ENCODE assay signal across 25 mouse cellular contexts in the genomic region with DNA sequence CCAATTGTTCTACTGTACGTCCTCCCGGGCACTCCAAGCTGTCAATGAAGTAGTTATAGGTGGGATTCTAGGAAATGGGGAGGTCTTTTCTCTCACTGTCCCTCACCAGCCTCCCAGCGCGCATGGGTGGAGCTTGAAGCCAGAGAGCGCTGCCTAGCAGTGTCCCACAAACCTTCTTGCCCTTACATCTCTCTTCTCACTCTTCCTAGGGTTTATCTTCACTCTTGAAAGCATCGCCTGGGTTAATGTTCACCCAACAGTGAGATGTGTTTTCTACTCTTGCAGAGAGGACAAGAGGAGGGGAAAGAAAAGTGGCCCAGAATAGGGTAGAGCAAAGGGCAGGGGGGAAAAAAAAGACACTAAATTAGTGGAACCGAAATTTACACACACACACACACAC. TPM values are rescaled to one million over a fixed set of nuclear protein-coding genes. Genes with fewer than 3 reads are reported as not detected.
DNase-seq lines count a peak whose midpoint lies in the region; ATAC-seq and TF ChIP-seq lines count a peak whose summit lies in the region.
"Had no signal": no experiment of that assay in that cellular context is flagged by ENCODE, and none has a peak within 500 bp of the region (broad histone marks: within the 10 kb centered on the region; RNA-seq: fewer than 3 reads in every experiment).

No protein-coding gene starts in this region.

- no peak for TF ChIP-seq EP300 in lung, postnatal 0 days (IDR thresholded peaks at IDR 0.05)

- H3K27ac ChIP-seq in forebrain, embryonic 11.5 days (ENCODE audit: low read depth, low read length), result no peak overlapping the region
- no peak overlapping the region for H3K27ac ChIP-seq in forebrain, embryonic 13.5 days
- no peak overlapping the region for H3K27ac ChIP-seq in midbrain, embryonic 11.5 days (ENCODE audit: low read depth, low read length)
- H3K27ac ChIP-seq in midbrain, embryonic 15.5 days, result no peak overlapping the region
- H3K27ac ChIP-seq in lung, postnatal 0 days (ENCODE audit: low read length), result no peak overlapping the region
- H3K27ac ChIP-seq: embryonic facial prominence, embryonic 13.5 days; gastrocnemius, adult 2 months; heart, embryonic 13.5 days; hindbrain, embryonic 12.5 days; hindbrain, postnatal 0 days had no signal

- H3K4me2 ChIP-seq in forebrain, embryonic 11.5 days (ENCODE audit: low read depth, low read length, severe bottlenecking), result no peak overlapping the region
- no peak overlapping the region for H3K4me2 ChIP-seq in forebrain, embryonic 13.5 days
- H3K4me2 ChIP-seq in midbrain, embryonic 11.5 days, result no peak overlapping the region
- no peak overlapping the region for H3K4me2 ChIP-seq in midbrain, embryonic 15.5 days
- H3K4me2 ChIP-seq in lung, postnatal 0 days (replicated peaks; ENCODE audit: low read depth, low read length), result no peak overlapping the region
- H3K4me2 ChIP-seq: embryonic facial prominence, embryonic 13.5 days; heart, embryonic 13.5 days; hindbrain, embryonic 12.5 days had no signal

- no peaks in the 10 kb centered on the region for H3K36me3 ChIP-seq in forebrain, embryonic 11.5 days (ENCODE audit: control insufficient read depth, insufficient read depth, low read length)
- H3K36me3 ChIP-seq in forebrain, embryonic 13.5 days (ENCODE audit: poor library complexity, severe bottlenecking), result no peaks in the 10 kb centered on the region
- H3K36me3 ChIP-seq in midbrain, embryonic 11.5 days (ENCODE audit: control insufficient read depth, insufficient read depth, low read length), result no peaks in the 10 kb centered on the region
- no peaks in the 10 kb centered on the region for H3K36me3 ChIP-seq in midbrain, embryonic 15.5 days (replicated peaks)
- H3K36me3 ChIP-seq in lung, postnatal 0 days (ENCODE audit: insufficient read depth, low read length), result no peaks in the 10 kb centered on the region
- H3K36me3 ChIP-seq: embryonic facial prominence, embryonic 13.5 days; G1E; heart, embryonic 13.5 days; hindbrain, embryonic 12.5 days had no signal

- H3K9me3 ChIP-seq in forebrain, embryonic 11.5 days (ENCODE audit: control insufficient read depth, low read length), result no peaks in the 10 kb centered on the region
- no peaks in the 10 kb centered on the region for H3K9me3 ChIP-seq in forebrain, embryonic 13.5 days (replicated peaks)
- H3K9me3 ChIP-seq in midbrain, embryonic 11.5 days (ENCODE audit: control insufficient read depth, low read length), result no peaks in the 10 kb centered on the region
- H3K9me3 ChIP-seq in midbrain, embryonic 15.5 days, result no peaks in the 10 kb centered on the region
- H3K9me3 ChIP-seq in lung, postnatal 0 days (ENCODE audit: low read length), result no peaks in the 10 kb centered on the region
- H3K9me3 ChIP-seq: embryonic facial prominence, embryonic 13.5 days; G1E; heart, embryonic 13.5 days; hindbrain, embryonic 12.5 days had no signal

- no peak for TF ChIP-seq CTCF in lung, postnatal 0 days (IDR thresholded peaks at IDR 0.05)

- no peak for ATAC-seq in forebrain, embryonic 11.5 days (replicated peaks; ENCODE audit: low FRiP score)
- no peak for ATAC-seq in forebrain, embryonic 13.5 days
- ATAC-seq in midbrain, embryonic 11.5 days (ENCODE audit: low FRiP score), result no peak
- no peak for ATAC-seq in midbrain, embryonic 15.5 days (replicated peaks)
- ATAC-seq in lung, postnatal 0 days, result no peak
- ATAC-seq: CD4-positive, CD25-positive, alpha-beta regulatory T cell, adult 4 months; forebrain, embryonic 14.5 days; hindbrain, postnatal 0 days had no signal

- H3K4me3 ChIP-seq in forebrain, embryonic 11.5 days (ENCODE audit: low read depth, low read length), result no peak overlapping the region
- H3K4me3 ChIP-seq in forebrain, embryonic 13.5 days, result no peak overlapping the region
- H3K4me3 ChIP-seq in midbrain, embryonic 11.5 days (ENCODE audit: low read depth, low read length), result no peak overlapping the region
- H3K4me3 ChIP-seq in midbrain, embryonic 15.5 days, result no peak overlapping the region
- H3K4me3 ChIP-seq in lung, postnatal 0 days (ENCODE audit: low read depth, low read length), result no peak overlapping the region
- H3K4me3 ChIP-seq: embryonic facial prominence, embryonic 13.5 days; gastrocnemius, adult 2 months; heart, embryonic 13.5 days; hindbrain, embryonic 12.5 days had no signal

- peak; percentile 48 for DNase-seq in forebrain, embryonic 11.5 days (ENCODE audit: low spot score)
- DNase-seq in midbrain, embryonic 11.5 days (ENCODE audit: low spot score, missing footprints), result peak; percentile 81
- peak; percentile 32 for DNase-seq in large intestine, adult 2 months (ENCODE audit: low read depth, low spot score)
- no peak for DNase-seq in lung, postnatal 0 days (ENCODE audit: low spot score)
- no peak for DNase-seq in heart, adult 18-20 months
- DNase-seq: adrenal gland, postnatal 10 days; cerebellum, adult 11-12 months; cerebellum, adult 9-10 months; cerebellum, postnatal 36 days; gastrocnemius, adult 2 months; gastrocnemius, postnatal 25 days; heart, postnatal 36 days had no signal

- no peak overlapping the region for H3K9ac ChIP-seq in forebrain, embryonic 11.5 days (ENCODE audit: low read length)
- no peak overlapping the region for H3K9ac ChIP-seq in forebrain, embryonic 13.5 days
- no peak overlapping the region for H3K9ac ChIP-seq in midbrain, embryonic 11.5 days (ENCODE audit: low read length)
- no peak overlapping the region for H3K9ac ChIP-seq in midbrain, embryonic 15.5 days
- no peak overlapping the region for H3K9ac ChIP-seq in lung, postnatal 0 days (replicated peaks; ENCODE audit: low read depth)
- H3K9ac ChIP-seq: embryonic facial prominence, embryonic 13.5 days; heart, embryonic 13.5 days; hindbrain, embryonic 12.5 days had no signal

- WGBS in forebrain, embryonic 11.5 days, result 9% methylated on average over 7 of the region's 7 CpGs
- 3% methylated on average over 7 of the region's 7 CpGs for whole genome bisulfite sequencing in forebrain, embryonic 13.5 days
- WGBS in midbrain, embryonic 11.5 days, result 5% methylated on average over 7 of the region's 7 CpGs
- WGBS in midbrain, embryonic 15.5 days, result 6% methylated on average over 7 of the region's 7 CpGs
- WGBS in large intestine, adult 2 months, result 6% methylated on average over 7 of the region's 7 CpGs
- WGBS in lung, postnatal 0 days, result 10% methylated on average over 7 of the region's 7 CpGs

- H3K4me1 ChIP-seq in forebrain, embryonic 11.5 days (replicated peaks; ENCODE audit: control insufficient read depth, insufficient read depth, low read length), result no peaks in the 10 kb centered on the region; the same call in 1 of the 2 replicates
- H3K4me1 ChIP-seq in forebrain, embryonic 13.5 days, result no peaks in the 10 kb centered on the region
- H3K4me1 ChIP-seq in midbrain, embryonic 11.5 days (ENCODE audit: control insufficient read depth, insufficient read depth, low read length), result peaks cover 3% of the 10 kb centered on the region; the same call in 1 of the 2 replicates
- peaks cover 8% of the 10 kb centered on the region; the same call in 1 of the 2 replicates for H3K4me1 ChIP-seq in midbrain, embryonic 15.5 days
- H3K4me1 ChIP-seq in lung, postnatal 0 days (ENCODE audit: insufficient read depth, low read depth, low read length), result no peaks in the 10 kb centered on the region

- H3K27me3 ChIP-seq in forebrain, embryonic 11.5 days (ENCODE audit: control insufficient read depth, insufficient read depth, low read length), result peaks cover 79% of the 10 kb centered on the region
- peaks cover 99% of the 10 kb centered on the region for H3K27me3 ChIP-seq in forebrain, embryonic 13.5 days
- peaks cover 86% of the 10 kb centered on the region for H3K27me3 ChIP-seq in midbrain, embryonic 11.5 days (ENCODE audit: control insufficient read depth, insufficient read depth, low read length)
- peaks cover 89% of the 10 kb centered on the region for H3K27me3 ChIP-seq in midbrain, embryonic 15.5 days (replicated peaks)
- H3K27me3 ChIP-seq in lung, postnatal 0 days (replicated peaks; ENCODE audit: insufficient read depth, low read length), result peaks cover 71% of the 10 kb centered on the region

RNA-seq across cellular contexts. Expression of gene Urad, which starts 4.9 kb away (rescaled TPM):
- not detected in 2 replicates for polyA plus RNA-seq in forebrain, embryonic 11.5 days (2014; fragmentation: Nextera tagmentation; extraction: Ambion mirVana)
- not detected in 2 replicates for polyA plus RNA-seq in forebrain, embryonic 13.5 days (2015; fragmentation: Nextera tagmentation; extraction: Ambion mirVana)
- not detected in 2 replicates for polyA plus RNA-seq in midbrain, embryonic 11.5 days (2014; fragmentation: Nextera tagmentation; extraction: Ambion mirVana)
- not detected in 2 replicates for polyA plus RNA-seq in midbrain, embryonic 15.5 days (2015; fragmentation: Nextera tagmentation; extraction: Ambion mirVana)
- 1.8 and 4.6 TPM in 2 replicates for polyA plus RNA-seq in large intestine, adult 2 months (2012; rRNA removed)
- not detected in 2 replicates for polyA plus RNA-seq in lung, postnatal 0 days (2015; fragmentation: Nextera tagmentation; extraction: Ambion mirVana)
- not detected for total RNA-seq in heart, adult 18-20 months (2021)
- total RNA-seq: G1E; gastrocnemius, adult 2 months; gastrocnemius, postnatal 25 days; granulocyte monocyte progenitor cell, adult 5-6 weeks; heart, postnatal 36 days; hindbrain, postnatal 0 days had no signal
- polyA plus RNA-seq: brain, embryonic 14.5 days; CD4-positive, CD25-positive, alpha-beta regulatory T cell, adult 4 months; embryonic facial prominence, embryonic 13.5 days; forebrain, embryonic 14.5 days; G1E; heart, embryonic 13.5 days; heart, postnatal 0 days; hindbrain, embryonic 12.5 days; hindbrain, postnatal 0 days had no signal

RNA-seq across cellular contexts. Expression of gene Cdx2, which starts 10.3 kb away (rescaled TPM):
- polyA plus RNA-seq in forebrain, embryonic 11.5 days (2014; fragmentation: Nextera tagmentation; extraction: Ambion mirVana), result not detected in 2 replicates
- polyA plus RNA-seq in forebrain, embryonic 13.5 days (2015; fragmentation: Nextera tagmentation; extraction: Ambion mirVana), result not detected in 2 replicates
- polyA plus RNA-seq in midbrain, embryonic 11.5 days (2014; fragmentation: Nextera tagmentation; extraction: Ambion mirVana), result not detected in 2 replicates
- not detected in 2 replicates for polyA plus RNA-seq in midbrain, embryonic 15.5 days (2015; fragmentation: Nextera tagmentation; extraction: Ambion mirVana)
- polyA plus RNA-seq in large intestine, adult 2 months (2012; rRNA removed), result 149 and 189 TPM in 2 replicates
- not detected in 2 replicates for polyA plus RNA-seq in lung, postnatal 0 days (2015; fragmentation: Nextera tagmentation; extraction: Ambion mirVana)
- not detected for total RNA-seq in heart, adult 18-20 months (2021)
- total RNA-seq: adrenal gland, postnatal 10 days; adrenal gland, postnatal 4 days; G1E; gastrocnemius, adult 2 months; gastrocnemius, postnatal 25 days; granulocyte monocyte progenitor cell, adult 5-6 weeks; heart, postnatal 36 days; hindbrain, postnatal 0 days had no signal
- polyA plus RNA-seq: brain, embryonic 14.5 days; CD4-positive, CD25-positive, alpha-beta regulatory T cell, adult 4 months; embryonic facial prominence, embryonic 13.5 days; forebrain, embryonic 14.5 days; G1E; heart, embryonic 13.5 days; heart, postnatal 0 days; hindbrain, embryonic 12.5 days; hindbrain, postnatal 0 days had no signal

RNA-seq across cellular contexts. Expression of gene Pdx1, which starts 47.6 kb away (rescaled TPM):
- not detected in 2 replicates for polyA plus RNA-seq in forebrain, embryonic 11.5 days (2014; fragmentation: Nextera tagmentation; extraction: Ambion mirVana)
- polyA plus RNA-seq in forebrain, embryonic 13.5 days (2015; fragmentation: Nextera tagmentation; extraction: Ambion mirVana), result not detected in 2 replicates
- not detected in 2 replicates for polyA plus RNA-seq in midbrain, embryonic 11.5 days (2014; fragmentation: Nextera tagmentation; extraction: Ambion mirVana)
- not detected in 2 replicates for polyA plus RNA-seq in midbrain, embryonic 15.5 days (2015; fragmentation: Nextera tagmentation; extraction: Ambion mirVana)
- polyA plus RNA-seq in large intestine, adult 2 months (2012; rRNA removed), result 0.04 and 0.12 TPM in 2 replicates
- polyA plus RNA-seq in lung, postnatal 0 days (2015; fragmentation: Nextera tagmentation; extraction: Ambion mirVana), result not detected in 2 replicates
- total RNA-seq in heart, adult 18-20 months (2021), result not detected
- total RNA-seq: adrenal gland, postnatal 10 days; G1E; gastrocnemius, adult 2 months; gastrocnemius, postnatal 25 days; granulocyte monocyte progenitor cell, adult 5-6 weeks; heart, postnatal 36 days; hindbrain, postnatal 0 days had no signal
- polyA plus RNA-seq: brain, embryonic 14.5 days; CD4-positive, CD25-positive, alpha-beta regulatory T cell, adult 4 months; embryonic facial prominence, embryonic 13.5 days; forebrain, embryonic 14.5 days; G1E; heart, embryonic 13.5 days; heart, postnatal 0 days; hindbrain, embryonic 12.5 days; hindbrain, postnatal 0 days had no signal

Comparison
In these comparisons a context has a peak if more than half of its experiments do, and no peak if none do; other contexts are left out.
1. DNase-seq: peak in forebrain, embryonic 11.5 days (single experiment), midbrain, embryonic 11.5 days (single experiment) and large intestine, adult 2 months (single experiment); none in lung, postnatal 0 days (single experiment) and heart, adult 18-20 months (0 of 2).
2. RNA of gene Cdx2, which starts 10.3 kb away (polyA plus RNA-seq): 149 to 189 TPM in large intestine, adult 2 months; not detected in forebrain, embryonic 13.5 days, not detected in lung, postnatal 0 days, not detected in forebrain, embryonic 11.5 days, not detected in midbrain, embryonic 11.5 days and not detected in midbrain, embryonic 15.5 days; every median in the first group is over 100 times any median in the second.